Mouse (Mus musculus) cerebellum, adult 2 months (tissue): Measurements from ENCODE around the gene Actr10.

Experiments used
- CTCF ChIP-seq: fragments of 200-500 bp; IDR thresholded peaks from 2 replicates; pipeline ENCODE4 v1.5.1; 2011; ENCODE audit warnings: low read depth, mild to moderate bottlenecking, control low read depth, low read length, moderate library complexity, borderline replicate concordance; ENCODE audit not compliant: insufficient read depth
- POLR2A ChIP-seq: fragments of 200-500 bp; IDR thresholded peaks from 2 replicates; pipeline ENCODE4 v1.6.1; 2011; ENCODE audit warnings: low read length, control low read depth, borderline replicate concordance; ENCODE audit not compliant: insufficient read depth

GRCm38 (mm10) chr12:70937571-70938384 lies at the start of gene Actr10:
- peak; percentile 95; the same call in 1 of the 2 replicates for TF ChIP-seq POLR2A
- no peak for TF ChIP-seq CTCF
